Mouse (Mus musculus): ENCODE measurements at regions not wholly inside any gene's neighbourhood (a gene's known extent, or its start where the extent isn't known, plus 50 kb on each side); places are given as distances from the start of the nearest gene placed in this dataset.

DNA sequence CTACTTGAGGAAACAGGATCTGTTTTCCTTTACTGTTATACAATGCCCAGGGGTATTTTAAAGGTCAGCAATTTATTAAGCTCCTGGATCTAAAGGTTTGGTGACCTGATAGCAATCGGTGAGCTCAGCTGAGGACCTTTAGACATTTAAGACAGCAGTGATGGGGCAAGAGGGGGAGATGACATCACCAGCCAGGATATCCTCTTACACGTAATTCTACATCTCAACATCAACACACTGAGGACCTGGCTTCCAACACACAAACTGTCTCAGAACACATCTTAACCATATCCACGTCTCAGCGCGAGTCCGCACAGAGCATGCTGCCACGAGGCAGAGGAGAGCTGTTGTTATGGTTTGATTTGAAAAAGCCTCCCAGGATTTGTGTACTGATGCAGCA lies 69.2 kb downstream of the Nhlrc3 start:
- no peak for DNase-seq

DNA sequence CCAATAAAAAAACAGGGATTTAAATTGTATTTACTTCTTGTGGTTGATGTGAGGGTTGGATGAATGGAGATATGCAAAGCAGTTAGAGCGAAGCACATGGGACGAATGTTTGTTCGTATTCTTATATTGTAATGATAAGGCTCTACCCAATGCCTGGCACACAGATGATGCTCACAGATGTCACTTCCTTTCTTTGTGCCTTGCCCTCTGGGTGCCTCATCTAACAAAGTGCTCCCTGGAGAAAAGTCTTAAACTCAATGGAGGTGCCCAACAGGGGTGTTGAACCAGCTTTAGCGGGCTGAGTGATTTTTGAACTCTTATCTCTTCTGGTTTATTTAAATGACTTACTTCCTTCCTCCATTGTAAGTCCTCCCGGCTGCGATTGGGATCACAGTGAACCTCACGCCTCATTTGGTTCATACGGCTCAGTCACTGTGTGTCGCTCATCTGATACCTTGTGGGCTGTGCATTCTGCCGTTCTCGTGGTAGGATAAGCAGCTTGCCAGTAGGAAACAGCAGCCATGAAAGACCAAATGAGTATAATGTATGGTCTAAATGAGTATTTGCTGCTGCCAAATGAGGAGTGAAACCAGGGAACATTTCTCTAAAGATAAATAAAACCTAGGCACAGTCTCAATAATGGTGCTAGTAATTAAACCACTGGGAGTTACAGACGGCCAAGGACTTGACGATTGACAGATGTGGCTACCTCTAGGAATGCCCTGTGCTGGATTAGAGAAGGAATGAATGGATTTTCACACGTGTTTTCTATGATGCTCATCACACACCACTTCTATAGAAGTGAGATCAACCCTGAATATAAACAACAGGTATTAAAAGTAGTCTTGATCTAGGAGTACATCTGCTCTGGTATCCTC lies 81.2 kb downstream of the Nhlrc3 start:
- no peak for DNase-seq

DNA sequence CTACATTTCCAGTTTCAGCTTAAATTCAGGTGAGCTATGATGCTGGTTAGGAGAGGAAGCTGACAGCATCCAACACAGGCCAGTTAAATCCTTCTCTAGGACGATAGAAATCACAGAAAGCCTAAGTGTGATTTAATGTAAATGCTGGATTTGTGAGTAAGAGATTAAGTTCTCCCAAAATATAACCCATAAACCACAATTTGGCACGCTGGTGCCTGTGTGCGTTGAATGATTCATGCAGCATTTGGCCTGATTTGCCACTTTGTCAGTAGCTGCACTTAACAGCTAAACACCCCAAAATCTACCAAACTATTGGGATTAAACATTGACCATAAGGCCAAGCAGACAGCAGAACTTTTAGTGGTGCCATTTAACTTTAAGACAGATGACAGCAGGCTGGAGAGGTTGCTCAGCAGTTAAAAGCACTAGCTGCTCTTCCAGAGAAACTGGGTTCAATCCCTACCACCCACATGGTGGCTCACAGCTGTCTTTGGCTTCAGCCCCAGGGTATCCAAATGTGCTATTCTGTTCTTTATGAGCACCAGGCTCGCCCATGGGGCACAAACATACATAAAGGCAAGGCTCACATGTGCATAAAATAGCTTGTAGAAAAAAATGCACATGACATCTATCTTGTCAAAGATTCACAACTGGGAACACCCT lies 83.5 kb downstream of the Nhlrc3 start:
- DNase-seq = no peak

DNA sequence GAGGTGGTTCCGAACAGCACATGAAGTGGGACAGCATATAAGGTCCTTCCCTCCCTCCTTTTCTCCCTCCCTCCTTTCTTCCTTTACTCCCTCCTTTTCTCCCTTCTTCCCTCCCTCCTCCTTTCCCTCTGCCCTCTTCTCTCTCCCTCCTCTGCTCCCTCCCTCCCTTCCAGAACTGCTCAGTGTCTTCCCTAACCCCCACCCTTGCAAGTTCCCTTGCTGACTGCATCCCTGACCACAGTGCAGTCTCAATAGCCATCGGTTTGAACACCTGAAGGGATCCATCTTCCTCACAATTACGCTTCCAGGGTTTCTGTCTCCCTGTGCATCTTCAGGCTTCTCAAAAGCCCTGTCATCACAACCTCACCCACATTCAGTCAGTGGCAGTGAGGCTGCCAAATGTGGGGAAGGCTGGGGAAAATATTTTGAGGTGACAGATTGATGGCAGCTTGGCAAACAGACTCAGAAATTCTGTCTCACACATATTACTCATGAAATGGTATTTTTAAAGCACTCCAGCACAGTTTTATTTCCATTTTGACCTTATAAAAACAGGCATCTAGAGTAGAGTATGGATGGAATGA lies 86.2 kb downstream of the Nhlrc3 start:
- no peak for DNase-seq

DNA sequence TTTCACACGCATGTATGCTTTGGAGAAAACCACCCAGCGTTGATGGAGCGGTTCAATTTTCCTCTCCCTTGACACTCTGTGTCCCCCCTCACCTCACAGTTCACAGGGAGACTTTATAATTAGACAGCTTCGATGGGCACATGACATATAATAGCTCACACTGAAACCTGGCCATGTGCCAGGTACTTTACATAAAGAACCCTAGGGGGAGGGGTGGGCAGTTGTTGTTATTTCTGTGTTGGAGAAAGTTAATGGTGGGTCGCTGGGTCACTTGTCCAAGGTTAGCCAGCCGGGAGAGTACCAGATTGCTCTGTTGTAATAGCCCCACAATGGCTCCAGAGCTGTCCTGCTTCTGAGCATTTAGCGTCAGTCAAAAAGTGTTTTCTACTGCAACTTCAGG lies 90.2 kb downstream of the Nhlrc3 start:
- no peak for DNase-seq

DNA sequence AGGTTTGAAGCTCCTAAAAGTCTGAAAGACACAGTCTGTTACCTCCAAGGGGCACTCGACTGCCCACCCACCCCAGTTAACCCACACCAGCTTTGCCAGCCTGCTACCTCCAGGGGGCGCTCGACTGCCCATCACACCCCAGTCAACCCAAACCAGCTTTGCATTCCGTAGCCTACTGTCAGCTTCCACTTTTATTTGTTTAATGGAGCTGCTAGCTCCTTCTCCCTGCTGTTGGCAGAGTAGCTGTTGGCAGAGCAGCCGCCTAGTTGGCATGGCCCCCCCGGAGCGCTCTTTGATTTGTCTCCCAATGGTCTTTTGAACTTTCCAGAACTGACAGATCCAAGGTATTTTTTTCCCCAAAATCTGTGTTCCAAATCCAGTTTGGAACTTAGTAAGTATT lies 91.2 kb downstream of the Nhlrc3 start:
- no peak for DNase-seq

DNA sequence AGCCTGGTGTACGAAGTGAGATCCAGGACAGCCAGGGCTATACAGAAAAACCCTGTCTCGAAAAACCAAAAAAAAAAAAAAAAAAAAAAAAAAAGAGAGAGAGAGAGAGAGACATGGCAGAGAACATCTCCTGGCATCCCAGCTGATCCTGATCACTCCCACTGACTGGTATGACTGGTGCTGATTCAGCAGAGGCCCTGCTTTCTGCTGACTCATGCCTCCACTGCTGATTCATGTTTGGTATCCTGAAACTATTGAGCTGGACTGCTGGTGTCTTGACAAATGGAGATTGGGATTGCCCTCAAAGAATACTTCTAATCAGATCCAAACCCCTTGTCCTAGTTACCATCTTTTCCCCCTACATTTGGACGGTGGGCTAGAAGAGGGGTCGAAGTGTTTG lies 101.9 kb downstream of the Nhlrc3 start:
- DNase-seq = no peak

DNA sequence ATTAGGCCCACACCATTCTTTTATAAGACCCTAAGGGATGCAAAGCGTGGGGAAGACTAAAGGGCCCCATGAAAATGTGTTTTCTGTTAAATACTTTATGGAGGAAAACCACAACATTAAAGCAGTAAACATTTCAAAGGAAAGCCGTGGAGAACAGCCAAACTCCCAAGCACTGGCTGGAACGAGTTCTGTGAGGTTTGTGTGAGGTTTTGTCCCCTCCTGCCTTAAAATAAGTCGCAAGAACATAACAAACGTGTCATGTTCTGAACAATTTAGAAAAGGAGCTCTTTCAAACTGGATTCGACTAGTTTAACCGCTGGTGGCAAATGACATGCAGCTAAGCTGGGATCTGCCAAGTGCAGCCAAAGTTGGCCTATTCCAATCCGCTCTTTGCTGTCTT lies 109.4 kb downstream of the Nhlrc3 start:
- DNase-seq = no peak

DNA sequence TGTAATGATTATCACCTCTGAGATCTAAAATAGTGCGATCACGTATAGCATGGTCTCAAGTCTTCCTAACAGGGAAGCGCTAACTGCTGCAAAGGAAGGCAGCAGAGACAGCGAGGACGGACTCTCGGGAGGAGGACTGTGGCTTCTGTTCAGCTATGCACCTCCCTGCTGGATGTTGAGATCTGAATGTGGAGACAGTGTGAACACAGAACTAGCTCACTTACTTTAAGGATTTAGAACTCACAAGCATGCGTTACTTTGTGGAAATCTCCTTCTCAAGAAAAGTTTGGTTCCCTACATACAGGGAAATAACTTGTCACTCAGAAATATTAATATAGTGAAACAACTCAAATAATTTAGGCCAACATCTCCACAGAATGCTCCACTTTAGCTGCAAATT lies 109.8 kb downstream of the Nhlrc3 start:
- no peak for DNase-seq

DNA sequence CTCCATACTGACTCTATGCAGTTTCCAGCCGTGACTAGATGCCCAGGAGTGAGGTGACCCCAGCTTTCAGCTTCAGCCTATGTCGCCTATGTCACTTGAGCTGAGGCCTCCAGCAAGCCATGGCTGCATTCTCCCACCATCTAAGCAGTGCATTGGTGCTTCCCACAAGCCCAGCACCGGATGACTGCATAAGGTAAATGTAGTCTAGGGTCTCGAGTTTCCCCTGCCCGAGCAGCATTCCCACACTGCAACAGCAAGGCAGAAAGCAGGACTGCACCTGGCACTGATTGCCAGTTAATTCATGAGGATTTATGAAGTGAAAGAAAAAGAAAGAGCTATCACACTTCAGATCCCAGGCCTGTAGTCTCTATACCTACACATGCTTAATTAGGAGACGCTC lies 119.5 kb downstream of the Nhlrc3 start:
- no peak for DNase-seq

DNA sequence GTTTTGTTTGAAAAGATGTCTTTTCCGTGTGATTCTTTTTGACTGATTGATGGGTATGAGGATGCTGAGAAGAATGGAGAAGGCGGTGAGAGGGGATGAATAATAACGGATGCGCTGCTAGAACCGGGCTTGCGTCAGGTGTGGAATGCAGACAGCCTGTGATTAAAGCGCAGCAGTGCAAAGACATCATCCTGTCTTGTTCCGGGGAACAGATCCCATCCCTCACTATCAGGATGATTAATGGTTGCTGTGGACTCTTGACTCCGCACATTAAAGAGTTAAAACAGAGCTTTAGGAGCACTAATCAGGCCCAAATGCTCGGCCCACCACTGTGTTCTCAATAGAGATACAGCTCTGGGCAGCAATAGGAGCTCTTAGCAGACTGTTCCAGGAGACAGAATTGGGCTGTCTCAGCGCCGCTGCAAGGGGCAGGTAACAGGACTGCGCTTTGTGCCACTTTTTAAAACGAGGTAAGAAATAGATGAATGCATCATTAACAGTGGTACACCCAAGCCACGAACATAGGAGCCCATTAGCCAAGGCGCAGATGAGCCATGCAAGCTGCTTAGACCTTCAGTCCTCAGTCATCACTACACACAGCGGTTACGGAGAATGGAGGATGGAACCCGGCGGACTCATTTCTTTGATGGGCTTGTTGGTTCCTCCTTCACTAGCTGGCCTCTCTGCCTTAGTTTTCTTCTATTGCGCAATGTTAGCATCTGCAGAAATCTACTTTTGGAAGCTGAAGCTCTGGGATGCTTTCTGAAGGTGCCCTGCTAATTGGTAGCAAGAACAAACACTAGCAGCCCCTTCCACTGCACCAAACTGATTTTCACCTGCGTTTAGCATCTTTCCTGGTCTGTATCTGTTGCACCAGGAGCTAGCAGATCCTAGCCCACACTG lies 121.6 kb downstream of the Nhlrc3 start:
- no peak for DNase-seq

DNA sequence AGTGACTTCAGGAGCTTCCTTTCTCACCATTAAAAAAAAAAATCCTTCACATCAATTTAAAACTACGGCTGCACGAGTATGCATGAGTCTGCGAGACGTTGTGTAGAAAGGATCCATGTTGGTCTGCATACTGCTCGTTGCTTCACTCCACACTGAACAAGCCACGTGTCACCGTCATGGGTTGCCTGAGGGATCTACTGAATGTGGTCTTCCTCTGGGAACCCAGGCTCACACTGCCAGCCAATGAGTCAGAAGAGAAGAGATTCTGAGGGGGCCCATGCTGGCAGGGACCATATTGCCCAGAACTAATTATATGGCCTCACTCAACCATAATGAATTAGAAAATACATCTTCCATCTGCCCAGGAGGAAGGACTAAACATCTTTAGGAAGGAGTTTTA lies 124.6 kb downstream of the Nhlrc3 start:
- DNase-seq = no peak

DNA sequence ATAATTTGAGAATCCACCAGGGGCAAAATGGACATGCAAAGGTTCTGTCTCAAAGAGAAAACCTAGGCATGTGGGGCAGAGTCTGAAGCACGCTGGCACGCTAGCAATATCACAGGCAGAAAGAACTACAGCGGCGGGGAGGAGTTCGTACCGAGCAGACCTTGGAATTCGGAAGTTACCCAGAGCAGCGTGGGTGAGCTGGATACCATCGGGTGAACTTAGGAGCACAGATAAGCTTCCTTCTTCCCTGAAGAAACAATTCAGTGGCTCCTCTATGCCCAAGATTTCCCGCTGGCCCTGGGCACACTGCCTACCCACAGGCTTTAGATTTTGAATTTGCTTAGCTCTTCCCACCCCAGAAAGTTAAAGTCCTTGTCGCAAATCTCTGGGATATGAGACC lies 129.1 kb downstream of the Nhlrc3 start:
- DNase-seq = peak in 1 of 2 experiments; percentile 14

DNA sequence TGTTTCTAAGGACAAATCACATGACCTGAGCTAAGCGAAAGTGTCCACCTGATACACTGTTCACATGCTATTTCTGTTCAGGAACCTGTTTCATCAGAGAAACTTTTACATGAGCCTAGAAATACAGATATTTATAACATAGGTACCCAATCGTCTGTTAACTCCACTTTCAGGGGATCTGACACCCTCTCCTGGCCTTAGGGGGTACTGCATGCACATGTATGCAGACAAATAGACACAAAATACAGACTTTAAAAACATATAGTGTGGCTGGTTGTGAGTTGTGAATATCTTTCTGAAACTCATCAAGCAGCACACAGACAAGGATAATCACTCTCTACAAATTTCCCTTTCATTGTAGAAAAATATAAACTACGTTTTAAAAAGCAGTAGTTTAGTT lies 133.6 kb downstream of the Nhlrc3 start:
- DNase-seq = peak in 1 of 2 experiments; percentile 37

DNA sequence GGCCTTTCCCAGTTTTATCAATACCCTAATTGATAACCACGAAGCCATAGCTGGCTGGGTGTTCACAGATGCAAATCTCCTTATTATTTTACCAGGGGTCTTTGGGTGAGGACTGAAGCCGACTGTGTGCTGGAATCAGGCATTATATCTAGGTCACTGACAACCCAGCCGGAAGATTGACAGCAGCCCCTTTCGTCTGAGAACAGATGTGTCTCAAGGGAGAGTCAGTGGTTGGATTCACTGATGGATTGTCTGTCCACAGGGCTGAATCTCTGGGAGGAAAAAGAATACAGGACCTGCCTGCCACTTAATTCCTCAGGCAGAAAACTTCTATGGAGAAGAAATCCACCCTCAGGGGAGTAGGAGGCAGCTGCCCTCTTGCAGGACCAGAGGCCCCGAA lies 135.7 kb downstream of the Nhlrc3 start:
- DNase-seq = no peak

DNA sequence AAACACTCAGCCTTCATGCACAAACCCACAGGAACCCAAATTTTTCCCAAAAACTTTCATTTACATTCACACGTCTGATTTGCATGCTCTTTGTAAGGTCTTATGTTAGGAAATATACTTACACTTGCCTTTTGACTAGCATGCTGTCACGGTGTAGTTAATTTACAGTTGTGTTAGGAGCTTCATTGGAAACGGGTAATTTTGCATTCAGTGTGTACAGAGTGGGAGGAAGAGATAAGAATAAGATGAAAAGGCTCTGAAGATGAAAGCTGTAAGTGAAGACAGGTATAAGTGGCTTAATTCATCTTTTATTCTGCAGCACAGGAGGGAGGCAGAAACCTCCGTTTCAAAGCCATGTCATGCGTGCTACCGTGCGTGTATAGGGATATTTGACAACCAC lies 136.2 kb downstream of the Nhlrc3 start:
- no peak for DNase-seq

DNA sequence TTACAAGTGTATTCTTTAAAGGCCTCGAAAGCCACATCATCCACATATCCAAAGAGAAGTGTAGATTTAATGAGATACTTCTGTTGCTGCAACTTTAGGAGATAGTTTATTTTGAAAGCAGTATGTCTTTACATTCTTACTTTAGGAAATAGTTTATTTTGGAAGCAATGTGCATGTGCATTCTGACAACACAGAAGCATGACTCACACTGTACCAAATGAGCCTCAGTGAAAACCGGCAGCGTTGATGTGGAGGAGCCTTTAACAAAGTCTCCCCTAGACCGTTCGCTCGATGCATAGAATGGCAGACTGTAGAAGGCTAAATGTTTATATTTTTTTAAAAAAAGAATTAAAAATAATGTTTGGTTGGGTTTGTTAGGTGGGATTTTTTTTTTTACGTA lies 138.1 kb downstream of the Nhlrc3 start:
- no peak for DNase-seq

DNA sequence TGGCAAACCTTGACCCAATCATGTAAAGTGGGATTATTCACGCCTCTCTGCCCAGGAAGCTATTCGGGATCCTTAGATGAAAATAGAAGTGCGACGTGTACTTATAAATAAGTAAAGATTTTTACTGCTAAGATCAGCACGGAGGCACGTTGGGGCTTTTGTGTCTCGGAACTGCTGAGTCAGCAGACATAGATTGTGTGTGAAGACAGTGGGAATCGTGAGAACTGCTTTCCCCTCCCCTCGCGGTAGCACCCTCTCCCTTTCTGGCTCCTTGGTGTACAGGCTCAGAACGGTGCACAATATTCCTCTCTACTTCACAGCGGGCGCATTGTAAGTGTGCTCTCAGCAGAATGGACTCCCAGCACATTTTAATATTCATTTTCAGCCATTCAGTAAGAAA lies 138.7 kb downstream of the Nhlrc3 start:
- no peak for DNase-seq

DNA sequence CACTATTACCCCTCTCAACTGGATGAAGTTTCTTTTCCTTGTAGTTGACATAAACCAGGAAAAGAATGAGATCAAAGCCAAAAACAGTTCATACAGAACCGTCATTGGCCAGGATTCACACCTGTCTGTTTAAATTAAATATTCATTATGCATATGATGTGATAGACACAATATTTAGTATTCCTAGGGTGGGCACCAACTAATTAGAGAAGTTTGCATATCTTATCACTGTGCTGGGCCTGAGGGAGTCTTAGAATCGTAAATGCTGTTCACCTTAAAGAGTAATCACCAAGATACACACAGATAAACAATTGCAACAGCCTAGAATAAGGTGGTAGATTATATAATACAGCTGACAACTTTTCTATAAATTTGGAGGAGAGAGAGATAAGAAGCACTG lies 147.7 kb downstream of the Nhlrc3 start:
- DNase-seq = no peak

Measured in heart, adult 18-20 months (tissue).